Mouse (Mus musculus) heart, postnatal 0 days (tissue): Measurements from ENCODE around the gene Olfr802.

ENCODE experiments used
- CTCF ChIP-seq: IDR thresholded peaks from 2 replicates; pipeline ENCODE4 v1.5.1; 2016; ENCODE audit warnings: antibody characterized with exemption, control low read depth, low read depth
- EP300 ChIP-seq: IDR thresholded peaks from 2 replicates; pipeline ENCODE4 v1.6.1; 2016; ENCODE audit warnings: antibody characterized with exemption, low read depth

- TF ChIP-seq CTCF (no peak), EP300 (no peak)
These were observed 14.2 kb downstream of the Olfr802 start, which contains the start of gene Olfr801 for GRCm38 (mm10) chr10:129673765-129674164.
